Mouse (Mus musculus): Measurements from ENCODE around the gene Pla2g5. TPM values are rescaled to one million over a fixed set of nuclear protein-coding genes. Genes with fewer than 3 reads are reported as not detected.

Pla2g5 gene
- polyA plus RNA-seq, 1 experiment from 2014 or later = 0.16 TPM

DNA sequence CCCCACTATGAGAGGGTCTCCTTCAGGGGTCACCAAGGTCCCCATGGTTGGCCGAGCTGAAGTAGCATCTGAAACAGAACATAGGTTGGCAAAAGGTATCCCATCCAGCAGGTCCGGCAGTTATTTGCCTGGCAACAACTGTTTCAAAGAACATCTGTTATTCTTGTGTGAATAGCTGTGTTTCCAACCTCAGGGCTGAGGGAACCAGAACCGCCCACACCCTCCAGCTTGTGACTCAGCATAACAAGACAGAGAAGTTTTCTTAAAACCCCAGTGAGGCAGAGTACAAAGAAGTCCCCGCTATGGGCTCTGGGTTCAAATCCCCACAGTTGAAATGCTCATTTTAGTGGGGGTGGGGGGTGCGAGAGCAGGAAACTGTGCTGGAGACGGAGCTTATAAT lies 81.2 kb downstream of the Pla2g5 start:
- Histone ChIP-seq H3K27me3 (replicated peaks; ENCODE audit: control insufficient read depth, insufficient read depth, low read length) (0 out of 2 replicates have a peak, but pooled peaks cover 2% of the 10 kb centered on the region), H3K27ac (ENCODE audit: low read depth, low read length) (no peak overlapping the region), H3K4me3 (ENCODE audit: low read depth, low read length) (no peak overlapping the region), H3K36me3 (ENCODE audit: control insufficient read depth, insufficient read depth, low read length) (no peaks in the 10 kb centered on the region), H3K9me3 (ENCODE audit: control insufficient read depth, low read length) (no peaks in the 10 kb centered on the region), H3K4me1 (replicated peaks; ENCODE audit: control insufficient read depth, insufficient read depth, low read length) (no peaks in the 10 kb centered on the region), H3K9ac (ENCODE audit: low read depth, low read length) (no peak overlapping the region), H3K4me2 (no peak overlapping the region)
- DNase-seq (ENCODE audit: low spot score) (no peak), ATAC-seq (replicated peaks; ENCODE audit: low FRiP score) (no peak)
- WGBS = 81% methylated on average over 6 of the region's 6 CpGs

DNA sequence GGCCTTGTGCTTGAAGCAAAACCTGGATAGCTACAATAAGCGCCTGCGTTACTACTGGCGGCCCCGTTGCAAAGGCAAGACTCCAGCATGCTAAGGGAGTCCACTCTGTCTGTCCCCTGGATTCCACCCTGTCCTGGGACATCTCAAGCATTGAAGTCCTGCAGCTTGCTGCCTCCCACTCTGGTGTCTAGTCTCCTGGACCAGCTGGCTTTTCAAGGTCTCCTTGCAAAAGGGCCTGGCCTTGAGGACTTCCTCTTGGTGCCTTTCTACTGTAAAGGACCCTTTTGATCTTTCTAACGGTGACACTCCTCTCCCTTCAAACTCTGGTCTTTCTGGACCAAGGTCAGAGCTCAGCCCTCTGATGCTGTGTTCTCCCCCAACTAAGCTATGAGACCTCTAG lies 83.0 kb downstream of the Pla2g5 start:
- no peak overlapping the region for H3K27ac ChIP-seq (ENCODE audit: low read depth, low read length)
- H3K4me2 ChIP-seq = no peak overlapping the region
- no peak overlapping the region for H3K4me3 ChIP-seq (ENCODE audit: low read depth, low read length)
- ATAC-seq (replicated peaks; ENCODE audit: low FRiP score) (no peak), DNase-seq (ENCODE audit: low spot score) (no peak)
- no peaks in the 10 kb centered on the region for H3K4me1 ChIP-seq (replicated peaks; ENCODE audit: control insufficient read depth, insufficient read depth, low read length)
- no peaks in the 10 kb centered on the region for H3K9me3 ChIP-seq (ENCODE audit: control insufficient read depth, low read length)
- 78% methylated on average over 5 of the region's 5 CpGs for WGBS
- 0 out of 2 replicates have a peak, but pooled peaks cover 2% of the 10 kb centered on the region for H3K27me3 ChIP-seq (replicated peaks; ENCODE audit: control insufficient read depth, insufficient read depth, low read length)
- no peaks in the 10 kb centered on the region for H3K36me3 ChIP-seq (ENCODE audit: control insufficient read depth, insufficient read depth, low read length)
- no peak overlapping the region for H3K9ac ChIP-seq (ENCODE audit: low read depth, low read length)

- no peaks in the 10 kb centered on the region for H3K36me3 ChIP-seq (ENCODE audit: control insufficient read depth, insufficient read depth, low read length)
- no peak overlapping the region for H3K9ac ChIP-seq (ENCODE audit: low read depth, low read length)
- H3K4me1 ChIP-seq (replicated peaks; ENCODE audit: control insufficient read depth, insufficient read depth, low read length) = no peaks in the 10 kb centered on the region
- ATAC-seq (replicated peaks; ENCODE audit: low FRiP score) (no peak), DNase-seq (ENCODE audit: low spot score) (no peak)
- H3K9me3 ChIP-seq (ENCODE audit: control insufficient read depth, low read length) = no peaks in the 10 kb centered on the region
- H3K27ac ChIP-seq (ENCODE audit: low read depth, low read length) = no peak overlapping the region
- no peak overlapping the region for H3K4me3 ChIP-seq (ENCODE audit: low read depth, low read length)
- 0 out of 2 replicates have a peak, but pooled peaks cover 2% of the 10 kb centered on the region for H3K27me3 ChIP-seq (replicated peaks; ENCODE audit: control insufficient read depth, insufficient read depth, low read length)
- WGBS = 37% methylated on average over 20 of the region's 20 CpGs
- H3K4me2 ChIP-seq = no peak overlapping the region
Measured at GRCm38 (mm10) chr4:138777417-138778407, 85.6 kb downstream of the Pla2g5 start.

DNA sequence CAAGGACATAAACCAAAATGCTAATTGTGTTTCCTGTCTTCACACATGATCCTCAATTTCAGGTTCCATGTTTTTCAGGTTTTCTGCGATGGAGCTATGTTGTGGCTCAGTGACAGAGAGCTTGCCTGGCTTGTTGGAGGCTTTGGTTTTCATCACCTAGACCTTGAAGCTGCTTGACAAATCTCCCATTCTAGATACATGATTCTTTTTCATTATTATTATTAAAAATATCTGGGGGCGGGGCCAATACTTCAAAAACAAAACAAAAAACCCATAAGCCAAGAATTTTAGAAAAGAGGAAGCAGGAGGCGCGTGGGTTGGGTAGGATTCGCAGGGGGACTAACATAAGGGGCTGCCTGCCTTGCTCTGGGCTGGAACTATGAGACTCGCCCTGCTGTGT lies 87.8 kb downstream of the Pla2g5 start, which contains the start of gene Pla2g2d:
Gene Pla2g2d, plus strand, starts transcription at position 301 of the 400 bp plus-strand sequence.
- no peaks in the 10 kb centered on the region for H3K9me3 ChIP-seq (ENCODE audit: control insufficient read depth, low read length)
- no peaks in the 10 kb centered on the region for H3K4me1 ChIP-seq (replicated peaks; ENCODE audit: control insufficient read depth, insufficient read depth, low read length)
- H3K4me2 ChIP-seq = no peak within 1 kb of the TSS
- no peak for DNase-seq (ENCODE audit: low spot score)
- 71% methylated on average over 6 of the region's 6 CpGs for WGBS
- no peak within 1 kb of the TSS for H3K4me3 ChIP-seq (ENCODE audit: low read depth, low read length)
- ATAC-seq (replicated peaks; ENCODE audit: low FRiP score) = no peak
- H3K27ac ChIP-seq (ENCODE audit: low read depth, low read length) = no peak within 1 kb of the TSS
- H3K27me3 ChIP-seq (replicated peaks; ENCODE audit: control insufficient read depth, insufficient read depth, low read length) = 0 out of 2 replicates have a peak, but pooled peaks cover 2% of the 10 kb centered on the region
- H3K9ac ChIP-seq (ENCODE audit: low read depth, low read length) = no peak within 1 kb of the TSS
- no peaks in the 10 kb centered on the region for H3K36me3 ChIP-seq (ENCODE audit: control insufficient read depth, insufficient read depth, low read length)

- Histone ChIP-seq H3K36me3 (ENCODE audit: control insufficient read depth, insufficient read depth, low read length) (no peaks in the 10 kb centered on the region), H3K4me2 (no peak overlapping the region), H3K9me3 (ENCODE audit: control insufficient read depth, low read length) (no peaks in the 10 kb centered on the region), H3K27me3 (replicated peaks; ENCODE audit: control insufficient read depth, insufficient read depth, low read length) (no peaks in the 10 kb centered on the region), H3K9ac (ENCODE audit: low read depth, low read length) (no peak overlapping the region), H3K27ac (ENCODE audit: low read depth, low read length) (no peak overlapping the region), H3K4me1 (replicated peaks; ENCODE audit: control insufficient read depth, insufficient read depth, low read length) (no peaks in the 10 kb centered on the region), H3K4me3 (ENCODE audit: low read depth, low read length) (no peak overlapping the region)
- WGBS = 74% methylated on average over 5 of the region's 5 CpGs
- DNase-seq (ENCODE audit: low spot score) (no peak), ATAC-seq (replicated peaks; ENCODE audit: low FRiP score) (no peak)
Measured at GRCm38 (mm10) chr4:138772386-138772785, 90.9 kb downstream of the Pla2g5 start.

- H3K4me2 ChIP-seq = no peak overlapping the region
Measured at GRCm38 (mm10) chr4:138771970-138772369, 91.3 kb downstream of the Pla2g5 start.

GRCm38 (mm10) chr4:138762266-138762665 lies 101.0 kb downstream of the Pla2g5 start:
- Histone ChIP-seq H3K9me3 (ENCODE audit: control insufficient read depth, low read length) (no peaks in the 10 kb centered on the region), H3K4me3 (ENCODE audit: low read depth, low read length) (no peak overlapping the region), H3K4me2 (no peak overlapping the region), H3K4me1 (replicated peaks; ENCODE audit: control insufficient read depth, insufficient read depth, low read length) (no peaks in the 10 kb centered on the region), H3K27ac (ENCODE audit: low read depth, low read length) (no peak overlapping the region), H3K36me3 (ENCODE audit: control insufficient read depth, insufficient read depth, low read length) (no peaks in the 10 kb centered on the region), H3K27me3 (replicated peaks; ENCODE audit: control insufficient read depth, insufficient read depth, low read length) (no peaks in the 10 kb centered on the region), H3K9ac (ENCODE audit: low read depth, low read length) (no peak overlapping the region)
- DNase-seq (ENCODE audit: low spot score) = no peak
- ATAC-seq (replicated peaks; ENCODE audit: low FRiP score) = no peak; the same call in 1 of the 2 replicates
- WGBS = 63% methylated on average over 9 of the region's 9 CpGs

More at GRCm38 (mm10) chr4:138771970-138772369, 91.3 kb downstream of the Pla2g5 start:
- Histone ChIP-seq H3K36me3 (ENCODE audit: control insufficient read depth, insufficient read depth, low read length) (no peaks in the 10 kb centered on the region), H3K27ac (ENCODE audit: low read depth, low read length) (no peak overlapping the region), H3K4me1 (replicated peaks; ENCODE audit: control insufficient read depth, insufficient read depth, low read length) (no peaks in the 10 kb centered on the region), H3K4me3 (ENCODE audit: low read depth, low read length) (no peak overlapping the region), H3K27me3 (replicated peaks; ENCODE audit: control insufficient read depth, insufficient read depth, low read length) (no peaks in the 10 kb centered on the region), H3K9me3 (ENCODE audit: control insufficient read depth, low read length) (no peaks in the 10 kb centered on the region), H3K9ac (ENCODE audit: low read depth, low read length) (no peak overlapping the region)
- DNase-seq (ENCODE audit: low spot score) (no peak), ATAC-seq (replicated peaks; ENCODE audit: low FRiP score) (no peak)
- WGBS = 76% methylated on average over 10 of the region's 10 CpGs

DNA sequence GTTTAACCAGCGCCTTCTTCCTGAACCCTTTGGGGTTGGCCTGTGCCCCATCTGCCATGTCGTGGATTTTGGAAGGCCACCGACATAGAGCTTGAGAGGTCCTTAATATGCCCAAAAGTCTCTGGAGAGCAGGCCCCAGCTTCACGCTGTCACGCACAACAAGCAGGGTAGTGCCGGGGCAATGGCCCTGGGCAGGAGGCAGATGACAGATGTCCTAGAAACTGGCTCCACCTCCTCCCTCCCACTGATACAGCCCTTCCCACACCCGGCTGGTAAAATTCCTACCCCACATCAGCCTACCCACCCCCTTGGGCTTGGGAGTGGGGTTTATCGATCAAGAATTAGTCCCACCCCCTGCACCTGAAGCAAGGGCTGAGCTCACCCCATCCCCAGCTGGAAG lies 105.9 kb downstream of the Pla2g5 start, which contains the start of gene Pla2g2f:
Gene Pla2g2f, minus strand, starts transcription at position 211 of the 400 bp plus-strand sequence.
- H3K9ac ChIP-seq (ENCODE audit: low read depth, low read length) = no peak within 1 kb of the TSS
- H3K4me1 ChIP-seq (replicated peaks; ENCODE audit: control insufficient read depth, insufficient read depth, low read length) = no peaks in the 10 kb centered on the region
- no peaks in the 10 kb centered on the region for H3K9me3 ChIP-seq (ENCODE audit: control insufficient read depth, low read length)
- no peak for DNase-seq (ENCODE audit: low spot score)
- H3K36me3 ChIP-seq (ENCODE audit: control insufficient read depth, insufficient read depth, low read length) = no peaks in the 10 kb centered on the region
- WGBS = 84% methylated on average over 8 of the region's 8 CpGs
- no peak for ATAC-seq (replicated peaks; ENCODE audit: low FRiP score)
- no peak within 1 kb of the TSS for H3K4me3 ChIP-seq (ENCODE audit: low read depth, low read length)
- H3K27me3 ChIP-seq (replicated peaks; ENCODE audit: control insufficient read depth, insufficient read depth, low read length) = no peaks in the 10 kb centered on the region
- no peak within 1 kb of the TSS for H3K4me2 ChIP-seq
- H3K27ac ChIP-seq (ENCODE audit: low read depth, low read length) = no peak within 1 kb of the TSS

All from liver, embryonic 11.5 days (tissue).